Mouse (Mus musculus): ENCODE data around the gene Stk35. TPM values are rescaled to one million over a fixed set of nuclear protein-coding genes. Genes with fewer than 3 reads are reported as not detected.
"Not testable (repeated sequence)": the region's sequence is repeated elsewhere in the genome, so short reads cannot be mapped to it uniquely, and the experiment has no call there.

Gene Stk35
- polyA plus RNA-seq, 2 experiments from 2014 or later: 0.71 to 1.1 TPM

DNA sequence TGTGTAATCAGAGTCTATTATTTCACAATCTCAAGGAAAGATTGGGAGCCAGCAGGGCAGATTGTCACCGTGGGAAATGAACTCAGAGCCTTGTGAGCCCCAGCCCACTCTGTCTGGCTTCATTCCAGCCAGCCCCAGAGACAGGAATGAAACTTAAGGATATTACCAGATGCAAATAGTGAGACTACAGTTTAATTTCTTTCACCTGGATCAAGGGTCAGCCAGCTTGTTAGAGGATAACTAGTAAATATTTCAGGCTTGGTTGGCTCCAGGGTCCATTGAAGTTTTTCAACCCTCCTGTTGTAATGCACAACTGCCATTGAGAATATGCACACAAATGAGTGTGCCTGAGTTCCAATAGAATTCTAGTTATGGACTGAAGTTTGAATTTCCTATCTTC is 36.6 kb downstream of the Stk35 start:
- ATAC-seq: no peak

DNA sequence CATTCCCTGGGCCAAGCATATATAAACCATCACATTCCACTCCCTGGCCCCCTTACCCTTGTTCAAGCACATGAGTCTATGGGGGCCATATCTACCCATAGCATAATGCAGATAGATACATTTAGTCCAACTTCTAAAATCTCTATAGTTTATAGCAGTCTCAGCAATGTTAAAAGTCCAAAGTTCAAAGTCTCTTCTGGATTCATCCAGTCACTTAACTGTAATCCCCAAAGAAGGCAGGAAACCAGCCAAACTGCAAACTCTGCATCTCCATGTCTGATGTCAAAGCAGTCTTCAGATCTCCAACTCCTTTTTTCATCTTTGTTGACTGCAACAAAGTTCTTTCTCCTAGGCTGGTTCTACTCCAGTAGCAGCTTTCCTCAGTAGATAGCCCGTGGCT is 38.0 kb downstream of the Stk35 start:
- no peak for ATAC-seq

- no peak for ATAC-seq
Measured at GRCm38 (mm10) chr2:129845826-129846225, 45.5 kb downstream of the Stk35 start.

DNA sequence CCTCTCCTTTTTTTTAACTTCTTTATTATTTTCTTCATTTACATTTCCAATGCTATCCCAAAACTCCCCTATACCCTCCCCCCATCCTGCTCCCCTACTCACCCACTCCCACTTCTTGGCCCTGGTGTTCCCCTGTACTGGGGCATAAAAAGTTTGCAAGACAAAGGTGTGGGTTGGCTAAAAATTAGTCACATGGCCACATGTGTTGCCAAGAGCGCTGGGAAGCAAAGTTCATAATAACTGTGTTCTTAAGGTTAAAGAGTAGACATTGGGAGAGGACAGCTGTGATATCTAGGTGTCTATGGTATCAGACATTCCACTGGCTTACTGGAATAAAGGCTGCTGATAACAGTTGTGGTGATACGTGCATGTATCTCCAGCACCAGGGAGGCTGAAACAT is 46.2 kb downstream of the Stk35 start:
- no peak for ATAC-seq

DNA sequence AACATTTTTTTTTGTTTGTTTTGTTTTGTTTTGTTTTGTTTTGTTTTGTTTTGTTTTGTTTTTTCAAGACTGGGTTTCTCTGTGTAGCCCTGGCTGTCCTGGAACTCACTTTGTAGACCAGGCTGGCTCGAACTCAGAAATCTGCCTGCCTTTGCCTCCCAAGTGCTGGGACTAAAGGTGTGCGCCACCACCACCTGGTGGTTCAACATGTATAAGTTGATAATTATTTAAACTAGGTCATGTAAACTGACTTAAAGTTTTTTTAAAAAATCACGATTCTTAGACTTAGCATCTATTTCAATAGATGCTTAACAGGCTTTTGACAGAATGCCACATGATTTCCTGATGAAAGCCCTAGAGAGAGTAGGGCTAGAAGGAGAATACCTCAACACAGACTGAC is 48.8 kb downstream of the Stk35 start:
- not testable (repeated sequence) for ATAC-seq

DNA sequence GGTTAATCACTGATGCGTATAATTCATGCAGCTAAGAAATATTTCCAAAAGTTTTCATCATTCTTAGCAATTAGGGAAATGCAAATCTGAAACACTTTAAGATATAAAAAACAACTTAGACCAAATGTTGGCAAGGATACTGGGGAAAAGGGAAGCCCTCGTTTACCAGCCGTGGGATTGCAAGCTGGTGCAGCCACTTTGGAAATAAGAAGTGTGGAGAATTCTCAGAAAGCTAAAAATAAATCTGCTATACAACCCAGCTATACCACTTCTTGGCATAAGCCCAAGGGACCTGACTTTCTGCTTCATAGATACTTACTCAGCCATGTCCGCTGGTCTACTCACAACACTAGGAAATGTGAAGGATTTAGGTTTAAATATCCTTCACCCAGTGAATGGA is 51.2 kb downstream of the Stk35 start:
- ATAC-seq: no peak

DNA sequence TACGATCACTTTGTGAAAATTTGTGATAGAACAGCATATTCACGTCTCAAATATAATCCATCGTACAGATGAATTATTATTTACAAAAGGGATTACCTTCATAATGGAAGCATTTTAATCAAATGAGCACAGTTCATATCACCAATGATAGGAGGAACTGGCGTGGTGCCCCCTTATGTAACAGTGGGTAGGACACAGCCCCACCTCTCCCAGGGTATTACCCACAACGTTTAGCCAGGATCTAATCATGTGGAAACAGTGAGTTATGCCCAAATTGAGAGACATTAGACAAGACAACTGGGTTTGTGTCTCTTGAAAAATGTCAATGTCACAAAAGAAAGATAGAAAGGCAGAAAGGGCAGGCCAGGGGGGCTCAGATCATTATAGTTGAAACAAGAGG is 62.9 kb downstream of the Stk35 start:
- ATAC-seq: no peak

DNA sequence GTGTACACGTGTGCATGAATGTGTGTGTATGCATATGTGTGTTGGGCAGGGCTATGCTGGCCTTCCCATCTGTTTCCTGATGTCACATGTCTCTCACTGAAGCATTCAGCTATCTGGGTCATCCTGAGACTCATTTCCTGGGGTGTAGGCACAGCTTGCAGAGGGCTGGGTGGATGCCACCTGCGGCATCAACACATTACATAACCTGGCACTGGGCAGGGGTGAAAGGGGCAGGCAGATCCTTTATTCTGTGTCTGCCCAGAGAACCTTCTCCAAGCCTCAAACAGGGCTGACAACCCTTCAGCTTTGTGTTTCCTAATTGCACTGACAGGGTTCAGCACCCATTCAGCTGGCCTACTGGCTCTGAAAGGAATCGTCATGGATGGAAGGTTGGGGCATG is 64.6 kb downstream of the Stk35 start:
- no peak for ATAC-seq

DNA sequence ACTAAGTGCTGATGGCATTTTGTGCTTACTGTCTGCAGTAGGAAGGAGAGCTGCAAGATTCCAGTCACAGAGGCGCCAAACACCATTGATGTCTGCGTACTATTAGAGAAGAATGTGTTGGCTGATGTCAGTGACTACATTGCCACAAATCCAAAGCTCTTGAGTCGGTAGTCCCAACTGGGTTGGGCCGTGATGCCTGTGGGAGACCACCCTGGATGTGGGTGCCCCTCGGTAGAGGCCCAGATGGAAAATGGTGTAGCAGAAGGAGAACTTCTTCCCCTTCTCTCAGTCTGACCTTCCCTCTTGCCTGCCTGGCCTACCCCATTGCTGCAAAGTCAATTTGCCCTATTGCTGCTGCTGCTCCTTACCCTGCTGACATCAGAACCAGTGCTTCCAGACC is 68.8 kb downstream of the Stk35 start:
- ATAC-seq: no peak

DNA sequence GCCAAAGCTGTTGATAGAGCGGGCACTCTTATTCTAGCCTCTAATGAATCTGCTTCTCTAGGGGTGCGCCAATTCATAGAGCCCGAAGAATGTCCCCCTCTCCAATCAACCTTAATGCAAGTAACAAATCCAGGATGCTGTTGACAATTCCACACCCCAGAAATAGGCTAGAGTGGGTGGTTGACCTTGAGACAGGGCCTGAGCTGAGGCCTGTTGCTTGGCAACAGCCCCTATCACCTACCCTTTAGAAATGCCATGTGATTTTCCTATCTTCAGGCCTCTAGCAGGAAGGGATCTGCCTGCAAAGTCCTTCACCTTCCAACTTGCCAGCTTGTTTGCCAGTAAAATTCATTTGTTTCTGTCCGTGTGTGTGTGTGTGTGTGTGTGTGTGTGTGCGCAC is 70.9 kb downstream of the Stk35 start:
- ATAC-seq: no peak

- ATAC-seq: no peak
Measured at GRCm38 (mm10) chr2:129872071-129872470, 71.8 kb downstream of the Stk35 start.

DNA sequence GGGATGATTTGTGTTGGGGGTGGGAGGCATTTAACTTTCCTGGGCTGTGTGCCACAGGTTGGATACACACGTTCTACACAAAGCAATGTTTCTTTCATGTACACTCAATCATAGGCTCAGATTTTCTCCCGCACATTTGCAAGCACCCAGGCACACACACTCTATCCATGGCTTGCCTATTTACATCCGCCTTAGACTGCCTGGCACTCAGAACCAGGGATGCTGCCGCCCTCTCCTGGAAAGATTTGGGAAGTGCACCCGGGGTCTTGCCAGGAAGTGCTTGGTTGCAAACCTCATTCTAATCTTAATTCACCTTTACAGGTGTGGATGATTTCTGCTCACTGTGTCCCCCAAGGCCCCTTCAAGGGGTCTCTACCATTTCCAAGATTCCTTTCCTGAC is 73.2 kb downstream of the Stk35 start:
- no peak for ATAC-seq

- ATAC-seq: no peak
Measured at GRCm38 (mm10) chr2:129874084-129874483, 73.8 kb downstream of the Stk35 start.

DNA sequence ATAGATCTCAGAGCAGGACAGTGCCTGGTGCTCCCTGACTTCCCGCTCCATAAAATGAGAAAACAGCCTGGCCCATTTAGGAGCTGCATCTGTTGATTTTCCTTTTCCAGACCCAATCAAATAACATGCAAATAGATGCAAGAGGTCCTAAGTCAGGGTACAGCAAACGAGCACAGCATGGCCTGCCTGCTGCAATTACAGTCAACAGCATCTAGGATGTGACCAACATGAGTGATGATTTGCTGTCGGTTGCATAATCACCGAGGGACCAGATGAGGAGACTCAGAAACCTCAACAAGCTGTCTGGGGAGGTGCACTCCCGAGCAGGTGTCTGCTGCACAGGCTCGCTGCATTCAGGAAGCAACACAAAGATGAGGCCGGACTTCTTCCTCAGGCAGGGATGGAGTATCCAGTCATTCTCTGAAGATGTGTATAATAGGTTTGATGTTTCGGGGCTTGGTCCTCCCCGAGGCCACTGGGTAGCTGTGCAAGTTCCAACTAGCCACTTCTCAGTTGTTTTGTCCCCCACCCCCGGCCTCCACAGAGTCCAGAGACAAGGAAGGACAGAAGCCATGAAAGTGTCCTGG is 74.3 kb downstream of the Stk35 start:
- ATAC-seq: no peak

DNA sequence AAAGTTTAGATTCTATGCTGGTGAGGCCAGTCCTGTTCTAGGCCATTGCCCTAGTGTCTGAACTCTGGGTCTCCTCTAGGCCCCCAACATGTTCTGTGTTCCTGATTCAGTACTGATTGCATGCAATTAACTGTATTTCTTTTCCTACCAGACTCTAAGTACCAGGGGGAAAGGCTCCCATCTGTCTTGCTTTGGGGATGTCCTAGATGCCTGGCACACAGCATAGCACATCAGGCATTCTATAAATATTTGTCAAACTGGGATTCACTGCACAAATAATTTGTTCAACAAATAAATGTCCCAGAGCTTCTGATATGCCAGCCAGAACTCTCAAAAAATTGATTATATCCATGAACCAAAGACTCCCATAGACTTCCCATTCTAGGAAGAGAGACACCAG is 76.6 kb downstream of the Stk35 start:
- no peak for ATAC-seq

- no peak for ATAC-seq
Measured at GRCm38 (mm10) chr2:129879817-129880216, 79.5 kb downstream of the Stk35 start.

DNA sequence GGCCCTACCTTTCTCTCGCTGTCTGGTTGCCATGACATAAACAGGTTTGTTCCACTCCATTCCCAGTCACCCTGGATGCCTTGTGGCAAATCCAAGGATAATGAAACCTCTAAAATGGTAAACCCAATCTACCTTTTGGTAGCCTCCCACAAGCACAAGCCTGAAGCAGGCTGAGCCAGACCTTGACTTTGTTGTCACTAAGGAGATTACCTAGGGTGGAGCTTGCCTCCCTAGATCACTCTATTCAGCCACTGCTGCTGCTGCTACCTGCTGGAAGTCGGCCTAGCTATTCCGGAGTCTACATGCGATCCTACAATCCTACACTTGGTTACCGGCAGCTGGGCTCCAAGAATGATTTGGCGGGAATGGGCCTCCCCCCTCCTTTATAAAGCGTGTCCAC is 79.9 kb downstream of the Stk35 start:
- no peak for ATAC-seq

DNA sequence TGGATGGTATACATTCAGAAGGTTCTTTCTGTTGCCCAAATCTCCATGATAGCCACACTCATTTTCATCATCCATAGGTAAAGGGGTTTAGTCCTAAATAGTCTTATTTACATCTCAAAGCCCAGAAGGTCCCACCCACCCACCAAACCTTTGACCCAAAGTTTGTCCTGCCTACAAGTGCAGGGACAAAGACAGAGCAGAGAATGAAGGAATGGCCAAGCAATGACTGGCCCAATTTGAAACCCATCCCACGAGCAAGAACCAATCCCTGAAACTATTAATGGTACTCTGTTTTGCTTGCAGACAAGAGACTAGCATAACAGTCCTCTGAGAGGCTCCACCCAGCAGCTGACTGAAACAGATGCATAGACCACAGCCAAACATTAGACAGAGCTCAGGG is 81.6 kb downstream of the Stk35 start:
- no peak for ATAC-seq

Other genes with a start within 250 kb of the Stk35 start
- under 1 TPM; 0.22 to 0.86 TPM for gene Sirpa, start 207.7 kb upstream of the Stk35 start, polyA plus RNA-seq (2017; shearing (Covaris generic))
- gene Pdyn, start 100.7 kb upstream of the Stk35 start, polyA plus RNA-seq (2017; shearing (Covaris generic)): not detected
- not detected for gene Tgm3, start 211.8 kb downstream of the Stk35 start, polyA plus RNA-seq (2017; shearing (Covaris generic))